ENCODE assay signal across 30 mouse cellular contexts in genomic region chr10:76872736-76873135, GRCm38 (mm10).
DNase-seq lines count a peak whose midpoint lies in the region; ATAC-seq lines count a peak whose summit lies in the region.
"Had no signal": no experiment of that assay in that cellular context is flagged by ENCODE, and none has a peak within 500 bp of the region (broad histone marks: within the 10 kb centered on the region; RNA-seq: fewer than 3 reads in every experiment).

No protein-coding gene starts in this region.

- intact Hi-C loops in left cerebral cortex, postnatal 36 days (cut with DNase I): no loop called here

- H3K4me3 ChIP-seq in kidney, embryonic 14.5 days (ENCODE audit: low read length): no peak overlapping the region
- H3K4me3 ChIP-seq: erythroblast, embryonic 14.5 days; hindbrain, embryonic 10.5 days; hindbrain, embryonic 15.5 days; limb, embryonic 10.5 days; limb, embryonic 15.5 days had no signal

- WGBS in kidney, embryonic 14.5 days: 61% methylated on average over 8 of the region's 8 CpGs

- peak; percentile 28; the same call in 1 of the 2 replicates for ATAC-seq in kidney, embryonic 14.5 days (ENCODE audit: low FRiP score, low TSS enrichment)
- ATAC-seq: forebrain, embryonic 16.5 days; inflammation-experienced regulatory T-cells, adult 6 months; Patski had no signal

- no peaks in the 10 kb centered on the region for H3K36me3 ChIP-seq in kidney, embryonic 14.5 days (ENCODE audit: control insufficient read depth, insufficient read depth, low read length)
- H3K36me3 ChIP-seq: hindbrain, embryonic 10.5 days; hindbrain, embryonic 15.5 days; limb, embryonic 10.5 days; limb, embryonic 15.5 days had no signal

- H3K4me1 ChIP-seq in kidney, embryonic 14.5 days (ENCODE audit: control insufficient read depth, insufficient read depth, low read length): no peaks in the 10 kb centered on the region; the same call in 1 of the 2 replicates
- H3K4me1 ChIP-seq: limb, embryonic 10.5 days had no signal

- H3K4me2 ChIP-seq in kidney, embryonic 14.5 days (replicated peaks; ENCODE audit: low read depth, low read length): no peak overlapping the region
- H3K4me2 ChIP-seq: hindbrain, embryonic 15.5 days; limb, embryonic 15.5 days had no signal

- H3K9me3 ChIP-seq in kidney, embryonic 14.5 days (ENCODE audit: control insufficient read depth, low read length): no peaks in the 10 kb centered on the region
- H3K9me3 ChIP-seq: hindbrain, embryonic 10.5 days; hindbrain, embryonic 15.5 days; limb, embryonic 10.5 days; limb, embryonic 15.5 days had no signal

- H3K9ac ChIP-seq in kidney, embryonic 14.5 days (ENCODE audit: low read depth, low read length): no peak overlapping the region
- H3K9ac ChIP-seq: hindbrain, embryonic 15.5 days; limb, embryonic 15.5 days; liver, embryonic 14.5 days had no signal

- no peaks in the 10 kb centered on the region for H3K27me3 ChIP-seq in kidney, embryonic 14.5 days (ENCODE audit: control insufficient read depth, insufficient read depth, low read length)
- H3K27me3 ChIP-seq: hindbrain, embryonic 15.5 days; limb, embryonic 15.5 days; Patski had no signal

- H3K27ac ChIP-seq in kidney, embryonic 14.5 days (ENCODE audit: low read depth, low read length): no peak overlapping the region
- H3K27ac ChIP-seq: hindbrain, embryonic 10.5 days; hindbrain, embryonic 15.5 days; limb, embryonic 10.5 days; limb, embryonic 15.5 days; liver, embryonic 14.5 days; macrophage; stomach, postnatal 0 days had no signal

- no peak for DNase-seq in kidney, postnatal 36 days
- DNase-seq in NIH3T3 (ENCODE audit: low read depth): peak; percentile 46
- peak; percentile 71 for DNase-seq in adrenal gland, adult 8-10 months
- peak; percentile 45 for DNase-seq in brain, adult 2 months (ENCODE audit: low read depth, low spot score)
- no peak for DNase-seq in left cerebral cortex, postnatal 36 days (ENCODE audit: low spot score in 2 of 2)
- no peak for DNase-seq in spleen, postnatal 14 days (ENCODE audit: low spot score in 2 of 2)
- DNase-seq: cerebellum, adult 9-11 months; heart, postnatal 14 days; kidney, adult 8-10 months; kidney, postnatal 4 days; layer of hippocampus, postnatal 36 days; lung, adult 2 months; lung, postnatal 10 days; midbrain, embryonic 14.5 days; right cerebral cortex, postnatal 25 days; spleen, adult 18-20 months; thymus, adult 18-20 months; thymus, postnatal 25 days had no signal

Comparison
In these comparisons a context has a peak if more than half of its experiments do, and no peak if none do; other contexts are left out.
1. DNase-seq: peak in NIH3T3 (single experiment), adrenal gland, adult 8-10 months (single experiment) and brain, adult 2 months (single experiment); none in kidney, postnatal 36 days (0 of 2), left cerebral cortex, postnatal 36 days (0 of 2) and spleen, postnatal 14 days (0 of 2).